Mouse (Mus musculus) pancreas, adult 10 weeks (tissue): ENCODE measurements around the gene Gm10401. TPM values are rescaled to one million over a fixed set of nuclear protein-coding genes. Genes with fewer than 3 reads are reported as not detected.

Source experiments
- polyA plus RNA-seq: library from polyadenylated mRNA; stranded (reverse); fragments of 350-450 nt; fragmentation: Illumina TruSeq; extraction: RNeasy Lipid Tissue Mini Kit (QIAGEN cat#74804); gene quantifications from one replicate; pipeline ENCODE4 v1.2.3, GENCODE M21; 2015; ENCODE audit warnings: low read depth, low replicate concordance; ENCODE audit not compliant: insufficient read depth

Gene Gm10401
- polyA plus RNA-seq, result not detected

GRCm38 (mm10) chr5:115098195-115098594, at the start of gene Gm10401:
Gene Gm10401 (minus strand): TSS chr5:115098295.

GRCm38 (mm10) chr5:115134234-115135165, 36.4 kb upstream of the Gm10401 start, which contains the start of gene Unc119b:
Gene Unc119b (minus strand): TSS chr5:115134975.

GRCm38 (mm10) chr5:115118961-115119570, 21.0 kb upstream of the Gm10401 start, which contains the start of gene Acads:
Gene Acads (minus strand): TSS chr5:115119346.

Other genes starting within 250 kb of the Gm10401 start
- gene 4930519G04Rik, start 244.6 kb downstream of the Gm10401 start, polyA plus RNA-seq, result not detected
- not detected for gene Gm9936, start 239.6 kb downstream of the Gm10401 start, polyA plus RNA-seq
- 15.2 TPM for gene Oasl2, start 201.4 kb downstream of the Gm10401 start, polyA plus RNA-seq
- 1.8 TPM for gene Oasl1, start 175.1 kb downstream of the Gm10401 start, polyA plus RNA-seq
- 8.3 TPM for gene 2210016L21Rik, start 156.1 kb downstream of the Gm10401 start, polyA plus RNA-seq
- 1.3 TPM for gene Hnf1a, start 127.2 kb downstream of the Gm10401 start, polyA plus RNA-seq
- 9.8 TPM for gene Sppl3, start 87.2 kb downstream of the Gm10401 start, polyA plus RNA-seq
- 6.5 TPM for gene Acads, start 21.1 kb upstream of the Gm10401 start, polyA plus RNA-seq
- gene Unc119b, start 36.7 kb upstream of the Gm10401 start, polyA plus RNA-seq, result 9.4 TPM
- gene Mlec, start 59.9 kb upstream of the Gm10401 start, polyA plus RNA-seq, result 36.4 TPM
- 7.1 TPM for gene Cabp1, start 96.1 kb upstream of the Gm10401 start, polyA plus RNA-seq
- gene Pop5, start 137.5 kb upstream of the Gm10401 start, polyA plus RNA-seq, result 32.9 TPM
- gene Rnf10, start 174.6 kb upstream of the Gm10401 start, polyA plus RNA-seq, result 42.8 TPM
- 3.5 TPM for gene Coq5, start 181.4 kb upstream of the Gm10401 start, polyA plus RNA-seq
- gene Dynll1, start 202.7 kb upstream of the Gm10401 start, polyA plus RNA-seq, result 82.0 TPM
- gene Srsf9, start 228.9 kb upstream of the Gm10401 start, polyA plus RNA-seq, result 14.8 TPM
- 5.2 TPM for gene Gatc, start 242.9 kb upstream of the Gm10401 start, polyA plus RNA-seq
- gene Triap1, start 242.9 kb upstream of the Gm10401 start, polyA plus RNA-seq, result 12.4 TPM